Mouse (Mus musculus) adrenal gland, postnatal 36 days (tissue): Measurements from ENCODE around the gene Stac2. TPM values are rescaled to one million over a fixed set of nuclear protein-coding genes. Genes with fewer than 3 reads are reported as not detected.

Source experiments
- DNase-seq, 2 experiments: peaks; one replicate each; pipeline ENCODE4 v3.0.0; 2021; ENCODE audit warnings: mixed read lengths in 1 of 2
- microRNA-seq: library from miRNA; unstranded; fragments of <30 nt; microRNA quantifications from one replicate; pipeline ENCODE4 v1.2.0, GENCODE M21; 2021
- total RNA-seq, 2 experiments: library from RNA; stranded (reverse); gene quantifications; 2 replicates each; pipeline ENCODE4 v1.2.3; 2021

The Stac2 gene
- total RNA-seq, 2 experiments from 2014 or later, result 1.7 to 6.9 TPM

DNA sequence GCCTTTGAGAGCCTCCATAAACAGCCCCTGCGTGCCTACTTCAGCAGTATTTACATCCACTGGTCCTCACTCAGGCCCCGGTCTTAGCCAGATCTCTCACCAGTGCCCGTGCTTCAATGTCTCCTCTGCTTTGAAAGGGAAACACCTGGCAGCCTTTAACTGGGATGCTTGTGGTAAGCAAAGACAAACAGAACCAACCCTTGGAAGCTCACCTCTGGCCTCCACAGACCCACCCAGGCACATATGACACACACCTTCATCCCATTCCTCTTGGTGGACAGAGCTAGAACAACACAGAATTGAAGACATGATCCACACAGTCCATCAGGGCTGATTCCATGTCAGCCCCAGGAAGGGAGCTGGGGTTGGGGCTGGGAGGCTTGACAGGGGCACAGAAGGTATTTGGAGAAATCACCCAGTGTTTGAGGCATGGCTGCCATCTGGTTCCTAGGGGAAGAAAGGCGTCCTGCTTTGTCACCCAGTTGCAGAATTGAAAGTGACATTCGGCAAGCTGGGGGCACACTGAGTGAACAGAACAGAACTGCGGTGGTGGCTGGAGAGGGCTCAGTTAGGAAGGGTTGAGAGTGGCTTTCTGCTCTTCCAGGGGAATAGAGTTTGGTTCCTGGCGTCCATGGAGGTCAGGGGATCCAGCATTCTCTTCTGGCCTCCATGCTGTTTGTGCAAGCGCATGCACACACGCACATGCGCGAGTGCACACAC lies 55.0 kb downstream of the Stac2 start:
- DNase-seq, result no peak

DNA sequence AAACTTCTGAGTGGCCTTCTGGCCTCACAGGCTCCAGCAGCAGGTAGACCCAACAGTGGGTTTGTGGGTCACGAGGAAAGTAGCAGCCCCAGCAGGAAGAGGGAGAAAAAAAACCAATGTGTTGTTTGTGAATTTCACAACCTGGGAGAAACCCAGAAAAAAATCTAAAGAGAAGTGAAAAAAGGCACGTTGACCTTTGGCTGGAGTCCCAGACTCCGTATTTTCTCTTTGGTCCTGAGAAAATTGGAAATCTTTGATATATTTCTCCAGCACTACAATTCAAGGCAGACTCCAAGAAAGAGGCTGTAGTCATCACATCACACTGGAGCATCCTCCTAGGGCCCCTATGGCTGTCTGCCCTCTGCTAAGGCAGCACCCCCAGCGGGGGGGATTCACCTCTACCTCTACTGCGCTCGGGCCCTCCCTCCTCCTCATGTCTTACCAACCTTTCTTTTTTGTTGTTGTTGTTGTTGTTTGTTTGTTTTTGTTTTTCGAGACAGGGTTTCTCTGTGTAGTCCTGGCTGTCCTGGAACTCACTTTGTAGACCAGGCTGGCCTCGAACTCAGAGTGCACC lies 55.8 kb downstream of the Stac2 start:
- no peak for DNase-seq

DNA sequence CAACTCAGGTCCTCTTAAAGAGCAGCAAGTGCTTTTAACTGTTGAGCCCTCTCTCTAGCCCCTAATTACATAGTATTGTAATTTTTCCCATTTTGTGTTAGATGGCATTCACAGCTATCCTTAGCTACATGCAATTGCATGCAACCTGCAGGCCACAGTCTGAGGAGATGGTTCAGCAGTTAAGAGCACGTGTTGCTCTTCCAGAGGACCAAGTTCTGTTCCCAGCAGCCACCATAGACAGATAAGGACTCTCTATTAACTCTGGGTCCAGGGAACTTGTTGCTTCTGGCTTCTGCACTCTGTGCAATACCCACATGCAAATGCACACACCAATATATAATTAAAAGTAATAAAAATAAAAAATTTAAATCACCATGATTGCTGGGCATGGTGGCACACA lies 56.6 kb downstream of the Stac2 start:
- DNase-seq, result no peak

DNA sequence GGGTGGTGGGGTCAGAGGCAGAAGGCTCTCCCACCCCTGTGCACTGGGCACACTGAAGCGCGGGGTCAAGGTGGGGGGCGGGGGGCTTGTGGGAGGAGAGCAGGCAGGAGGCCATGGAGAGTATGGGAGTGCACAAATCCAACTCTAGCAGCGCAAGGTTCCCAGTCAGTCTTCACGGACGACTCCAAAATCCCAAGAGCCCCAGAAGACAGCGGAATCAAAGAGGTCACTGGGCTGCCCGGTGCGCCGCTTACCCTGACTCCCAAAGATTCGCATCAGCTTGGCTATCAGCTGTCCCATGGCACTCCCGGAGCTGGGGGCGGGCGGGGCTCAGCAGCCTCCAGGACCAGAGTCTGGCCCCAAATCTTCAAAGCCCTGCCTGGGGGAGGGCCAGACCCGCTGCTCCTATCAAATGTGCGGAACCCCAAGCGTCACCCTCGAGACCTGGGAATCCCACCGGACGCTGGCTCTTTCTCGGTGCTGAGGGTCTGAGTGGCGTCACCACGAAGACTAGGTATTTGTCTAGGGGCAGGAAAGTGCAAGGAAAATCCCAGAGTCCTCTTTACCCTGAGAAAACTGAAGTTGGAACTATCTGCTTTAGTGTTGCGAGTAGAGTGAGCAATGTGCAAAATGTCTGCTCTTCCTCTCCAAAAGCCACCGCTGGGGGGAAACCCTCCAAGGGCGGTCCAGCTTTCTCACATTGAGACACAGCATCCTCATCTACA lies 57.5 kb downstream of the Stac2 start, which contains the start of gene Arl5c:
Arl5c (minus strand) TSS at position 618 of the 725 bp plus-strand sequence.
- DNase-seq, result peak; percentile 40 to 66

DNA sequence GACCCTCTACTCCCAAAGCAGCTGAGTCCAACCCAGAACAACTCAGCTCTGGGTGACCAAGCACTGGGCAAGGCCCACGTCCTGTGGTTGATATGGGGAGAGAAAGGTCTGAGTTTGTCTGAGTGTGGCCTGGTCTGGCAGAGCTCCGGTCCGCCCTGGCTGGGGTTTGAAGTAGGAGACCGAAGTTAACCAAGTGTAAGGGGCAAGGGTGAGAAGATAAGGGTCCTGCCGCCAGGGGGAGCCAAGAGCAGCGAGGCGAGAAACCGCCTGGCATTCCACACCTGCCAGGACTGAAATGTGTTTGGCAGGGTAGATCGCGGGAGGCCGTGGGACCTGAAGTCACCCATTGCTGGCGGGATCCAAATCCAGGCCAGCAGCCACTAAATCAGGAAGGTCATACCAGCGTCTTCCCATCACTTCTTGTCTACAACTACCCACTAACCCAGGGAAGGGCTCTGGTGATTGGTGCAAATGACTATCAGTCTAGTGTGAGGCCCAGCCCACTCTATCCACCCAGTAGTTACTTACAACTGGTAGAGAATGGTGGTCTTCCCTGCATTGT lies 58.6 kb downstream of the Stac2 start:
- peak; percentile 84 to 92 for DNase-seq

DNA sequence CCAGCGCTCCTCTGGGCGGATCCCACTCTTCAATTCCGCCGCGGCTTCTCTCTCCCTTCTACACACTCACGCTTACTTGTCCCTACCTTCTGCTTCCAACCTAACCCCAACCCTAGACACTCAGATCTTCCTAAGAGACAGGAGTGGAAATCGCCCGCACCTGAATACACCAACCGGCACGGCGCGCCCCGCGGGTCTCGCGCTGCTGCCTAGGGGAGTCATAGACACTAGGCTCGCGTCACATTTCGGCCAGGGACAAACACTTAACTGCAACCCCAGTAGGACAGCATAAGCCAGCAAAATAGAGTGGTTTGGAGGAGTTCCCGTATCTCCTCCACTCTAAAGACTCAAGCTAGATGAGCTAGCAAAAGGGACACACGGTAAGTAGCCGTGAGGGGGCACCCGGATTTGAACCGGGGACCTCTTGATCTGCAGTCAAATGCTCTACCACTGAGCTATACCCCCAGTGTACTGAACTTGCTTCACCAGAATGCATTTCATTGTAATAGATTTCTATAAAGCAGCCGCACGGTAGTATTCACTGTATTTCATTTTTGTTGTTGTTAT lies 64.6 kb downstream of the Stac2 start:
- DNase-seq, result peak; percentile 91

DNA sequence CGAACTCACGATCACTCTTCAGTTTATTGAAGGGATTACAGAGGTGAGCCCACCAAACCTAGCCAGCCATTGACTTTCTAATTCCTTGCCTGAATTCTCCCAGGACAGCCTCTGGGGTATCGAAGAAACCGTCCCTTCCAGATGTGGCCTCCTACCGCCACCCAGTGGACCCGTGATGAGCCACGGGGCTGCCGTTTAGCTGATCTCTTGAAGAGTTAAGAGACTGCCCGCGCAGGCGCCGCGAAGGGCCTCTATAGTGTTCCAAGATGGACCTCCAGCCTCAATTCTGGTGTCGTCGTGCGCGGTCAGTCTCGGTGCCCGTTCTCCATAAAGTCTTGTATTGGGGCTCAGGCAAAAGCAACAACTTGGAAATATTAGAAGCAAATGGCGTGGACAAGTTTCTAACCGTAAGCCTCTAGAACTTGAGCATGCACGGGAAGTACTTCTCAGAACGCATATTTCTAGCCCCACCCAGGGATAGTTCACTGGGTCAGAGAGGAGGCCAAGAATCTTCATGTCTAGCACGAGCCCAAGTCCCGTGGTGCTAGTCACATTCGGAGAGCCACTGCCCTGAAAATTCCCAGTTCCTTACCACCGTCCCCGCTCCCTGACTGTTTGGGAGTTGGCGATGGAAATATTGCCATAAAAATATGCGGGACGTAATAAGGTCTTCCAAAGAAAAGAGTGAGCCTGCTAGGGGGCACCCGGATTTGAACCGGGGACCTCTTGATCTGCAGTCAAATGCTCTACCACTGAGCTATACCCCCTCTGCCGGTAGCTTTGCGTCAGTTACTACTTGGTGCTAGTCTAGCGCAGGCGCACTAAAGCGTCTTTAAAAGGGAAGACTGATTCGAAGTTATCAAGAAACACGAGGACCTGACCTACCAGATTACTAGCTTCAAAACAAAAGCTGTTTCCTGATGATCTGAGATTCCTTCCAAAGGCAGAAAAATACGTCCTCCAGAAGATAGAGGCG lies 65.4 kb downstream of the Stac2 start:
- DNase-seq, result peak; percentile 95 to 96

DNA sequence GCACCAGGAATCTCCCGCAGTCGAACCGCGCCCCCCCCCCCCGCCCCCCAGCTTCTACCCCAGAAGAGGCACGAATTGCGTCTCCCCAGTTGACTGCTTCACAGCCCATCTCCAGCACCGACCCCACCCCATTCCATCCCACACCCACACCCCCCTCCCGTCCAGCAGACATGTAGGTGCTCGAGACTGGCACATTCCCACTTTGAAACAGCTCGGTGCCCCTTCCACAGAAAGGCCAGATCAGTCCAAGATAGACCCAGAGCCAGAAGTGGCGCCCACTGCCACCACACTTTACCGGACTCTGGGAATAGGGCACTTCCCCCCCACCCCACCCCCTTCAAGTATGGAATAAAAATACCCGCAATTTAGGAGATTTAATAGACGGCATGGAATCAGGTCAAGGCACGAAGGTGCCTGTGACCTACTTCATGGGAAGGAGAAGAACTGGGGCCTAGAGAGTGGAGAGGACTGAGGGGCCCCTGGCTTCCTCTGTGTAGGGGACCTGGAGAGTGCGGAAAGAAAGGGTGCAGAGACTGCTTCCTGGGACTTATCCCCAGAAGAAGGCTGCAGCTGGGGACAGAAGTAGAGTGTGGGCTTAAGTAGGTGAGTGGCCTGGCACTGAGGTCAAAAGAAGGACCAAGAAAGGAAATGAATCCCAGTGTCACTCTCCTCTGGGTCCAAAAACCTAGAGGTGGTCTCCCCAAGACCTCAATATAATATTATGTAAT lies 66.4 kb downstream of the Stac2 start:
- DNase-seq, result no peak

Small RNA genes lying within 50 kb of the gene (microRNA-seq; reads per million reads assigned to microRNA genes)
- not detected for gene Gm27597

Other genes with a start within 250 kb of the Stac2 start
- gene B230217C12Rik, start 212.7 kb downstream of the Stac2 start, total RNA-seq, result 1 to 10 TPM; 2.8 to 3.6 TPM
- gene Fbxo47, start 169.3 kb downstream of the Stac2 start, total RNA-seq, result 1 to 10 TPM in 1 of 2 experiments, under 1 TPM in 1; 0.63 to 1.6 TPM
- 10 to 100 TPM in 1 of 2 experiments, 1 to 10 TPM in 1; 7.1 to 17.2 TPM for gene Plxdc1, start 67.0 kb downstream of the Stac2 start, total RNA-seq
- gene Arl5c, start 57.3 kb downstream of the Stac2 start, total RNA-seq, result under 1 TPM; 0.76 to 0.92 TPM
- 1 to 10 TPM; 6.9 to 8.4 TPM for gene Cacnb1, start 30.4 kb downstream of the Stac2 start, total RNA-seq
- 1,000 to 10,000 TPM; 1,174 to 1,217 TPM for gene Rpl19, start 26.8 kb downstream of the Stac2 start, total RNA-seq
- gene Fbxl20, start 96.9 kb upstream of the Stac2 start, total RNA-seq, result 10 to 100 TPM; 31.8 to 42.9 TPM
- 10 to 100 TPM; 65.4 to 72.5 TPM for gene Med1, start 139.8 kb upstream of the Stac2 start, total RNA-seq
- gene Cdk12, start 149.6 kb upstream of the Stac2 start, total RNA-seq, result 10 to 100 TPM; 42.8 to 50.6 TPM